Mouse (Mus musculus) cortical plate, adult 2 months (tissue): ENCODE results near the gene Axin2.

Experiments
- CTCF ChIP-seq: fragments of 200-500 bp; IDR thresholded peaks from 2 replicates; pipeline ENCODE4 v1.5.1; 2011; ENCODE audit warnings: mild to moderate bottlenecking, control low read depth, low read length; ENCODE audit not compliant: insufficient read depth; ENCODE audit errors: extremely low read depth
- POLR2A ChIP-seq: fragments of 200-500 bp; IDR thresholded peaks from 2 replicates; pipeline ENCODE4 v1.6.1; 2011; ENCODE audit warnings: mild to moderate bottlenecking, low read length, control low read depth; ENCODE audit not compliant: insufficient read depth; ENCODE audit errors: extremely low read depth

DNA sequence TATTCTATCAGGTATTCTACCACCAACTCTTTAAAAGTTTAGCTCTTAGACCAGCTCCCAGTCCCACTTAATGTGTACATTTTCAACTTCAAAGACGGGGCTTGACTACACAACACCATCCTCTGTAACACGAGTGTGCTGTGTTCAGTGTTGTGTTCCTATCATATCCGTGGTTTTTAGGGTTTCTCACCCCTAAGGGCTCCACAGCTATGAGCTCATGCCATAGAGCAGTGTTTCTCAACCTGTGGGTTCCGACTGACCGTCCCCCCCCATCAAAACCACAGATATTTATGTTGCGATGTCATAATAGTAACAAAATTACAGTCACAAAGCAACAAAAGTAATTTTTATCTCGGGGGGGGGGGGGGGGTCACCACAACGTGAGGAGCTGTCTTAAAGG is 34.1 kb upstream of the Axin2 start:
- TF ChIP-seq CTCF, result no peak
- TF ChIP-seq POLR2A, result no peak
